Mouse (Mus musculus): Measurements from ENCODE around the gene Ccdc148. TPM values are rescaled to one million over a fixed set of nuclear protein-coding genes. Genes with fewer than 3 reads are reported as not detected.
A peak's percentile ranks its signal among the peaks of the same experiment; 100 is the strongest.

The Ccdc148 gene
- polyA plus RNA-seq, 1 experiment from 2014 or later = 0.27 TPM

DNA sequence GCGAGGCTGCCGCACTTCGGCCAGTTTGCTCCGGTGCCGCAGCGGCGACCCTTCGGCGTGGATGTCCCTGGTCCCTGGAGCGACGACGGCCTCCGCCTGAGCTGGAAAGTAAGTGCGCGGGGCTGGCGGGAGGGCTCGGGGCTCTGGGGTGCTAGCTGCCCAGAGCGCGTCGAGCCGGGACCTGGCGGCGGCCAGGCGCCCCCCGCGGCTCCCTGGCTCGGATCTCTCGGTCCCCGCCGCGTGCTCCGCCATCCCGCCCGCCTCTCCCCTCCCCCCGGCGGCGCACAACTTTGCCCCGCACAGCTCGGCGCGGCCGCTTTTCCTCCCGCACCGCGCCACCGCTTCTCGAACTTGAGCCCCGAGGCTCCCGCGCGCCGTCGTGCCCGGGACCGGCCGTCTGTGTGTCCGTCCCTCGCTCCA is 548 bp upstream of the Ccdc148 start:
- H3K27me3 ChIP-seq (ENCODE audit: control insufficient read depth, insufficient read depth, low read length) = no peaks in the 10 kb centered on the region
- ATAC-seq (replicated peaks; ENCODE audit: insufficient number of reproducible peaks, low FRiP score, low TSS enrichment) = peak; percentile 60
- H3K9ac ChIP-seq (ENCODE audit: low read depth, low read length) = peak overlapping the region; percentile 91
- H3K4me1 ChIP-seq (ENCODE audit: control insufficient read depth, insufficient read depth, low read length) = peaks cover 14% of the 10 kb centered on the region; the same call in 1 of the 2 replicates
- under 1% methylated on average over 26 of the region's 58 CpGs for WGBS (ENCODE audit: insufficient replicate concordance)
- peak overlapping the region; percentile 95 for H3K27ac ChIP-seq (ENCODE audit: low read depth, low read length)
- H3K4me3 ChIP-seq (ENCODE audit: low read depth, low read length) = peak overlapping the region; percentile 86
- no peaks in the 10 kb centered on the region for H3K36me3 ChIP-seq (ENCODE audit: control insufficient read depth, insufficient read depth, low read length)
- peak overlapping the region; percentile 79 for H3K4me2 ChIP-seq
- no peaks in the 10 kb centered on the region for H3K9me3 ChIP-seq (replicated peaks; ENCODE audit: control insufficient read depth, low read length)

DNA sequence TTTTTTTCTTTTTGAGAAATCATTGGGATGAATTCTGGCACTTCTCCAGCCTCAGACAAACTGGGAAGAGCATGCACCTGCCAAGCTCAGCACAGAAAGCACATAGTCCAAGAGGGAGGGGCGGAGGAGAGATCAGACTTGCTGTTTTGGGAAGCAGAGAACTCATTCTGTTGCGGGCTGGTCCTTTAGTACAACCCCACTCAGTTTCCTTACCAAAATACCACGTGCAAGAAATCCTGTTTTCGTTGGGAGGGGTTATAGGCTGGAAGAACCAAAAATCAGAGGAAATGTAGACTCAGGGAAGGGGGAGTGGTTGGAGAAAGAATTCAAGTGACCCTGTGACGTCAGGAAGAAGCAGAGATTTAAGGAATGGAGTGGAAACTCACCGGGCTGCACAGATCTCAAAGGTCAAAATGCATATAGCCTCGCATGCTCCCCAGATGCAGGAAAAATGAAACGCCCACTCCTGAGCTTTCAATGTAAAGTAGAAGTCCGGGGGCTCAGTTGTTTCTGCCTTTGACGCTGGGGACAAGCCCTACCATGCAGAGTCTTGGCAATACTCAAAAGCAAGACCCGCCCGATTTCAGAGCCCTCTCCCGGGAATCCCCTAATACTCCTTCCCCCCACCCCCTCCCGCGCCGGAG is 400 bp downstream of the Ccdc148 start:
- H3K4me1 ChIP-seq (ENCODE audit: control insufficient read depth, insufficient read depth, low read length) = peaks cover 14% of the 10 kb centered on the region; the same call in 1 of the 2 replicates
- H3K4me3 ChIP-seq (ENCODE audit: low read depth, low read length) = peak overlapping the region; percentile 86
- no peak overlapping the region for H3K27ac ChIP-seq (ENCODE audit: low read depth, low read length)
- WGBS (ENCODE audit: insufficient replicate concordance) = under 1% methylated on average over 16 of the region's 16 CpGs
- H3K9me3 ChIP-seq (replicated peaks; ENCODE audit: control insufficient read depth, low read length) = no peaks in the 10 kb centered on the region
- ATAC-seq (replicated peaks; ENCODE audit: insufficient number of reproducible peaks, low FRiP score, low TSS enrichment) = no peak
- peak overlapping the region; percentile 79 for H3K4me2 ChIP-seq
- no peaks in the 10 kb centered on the region for H3K27me3 ChIP-seq (ENCODE audit: control insufficient read depth, insufficient read depth, low read length)
- no peaks in the 10 kb centered on the region for H3K36me3 ChIP-seq (ENCODE audit: control insufficient read depth, insufficient read depth, low read length)
- no peak overlapping the region for H3K9ac ChIP-seq (ENCODE audit: low read depth, low read length)

DNA sequence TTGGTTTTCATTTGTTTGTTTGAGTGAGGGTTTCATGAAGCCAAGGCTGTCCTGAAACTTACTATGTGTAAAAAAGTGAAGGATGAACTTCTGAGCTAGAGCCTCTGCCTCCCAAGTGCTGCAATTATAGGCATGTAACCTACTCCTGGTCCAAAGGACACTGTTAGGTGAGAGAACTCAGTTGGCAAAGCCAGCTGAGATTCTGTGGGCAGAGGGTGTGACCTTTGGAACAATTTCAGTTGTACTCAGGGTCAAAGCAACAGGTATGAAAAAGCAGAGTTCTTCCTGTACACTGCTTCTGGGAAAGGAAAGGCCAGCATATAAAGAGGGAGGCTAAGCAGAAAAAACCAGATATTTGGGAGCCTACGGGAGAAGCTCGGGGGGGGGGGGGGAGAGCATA is 2.4 kb downstream of the Ccdc148 start:
- no peak overlapping the region for H3K4me3 ChIP-seq (ENCODE audit: low read depth, low read length)
- no peaks in the 10 kb centered on the region for H3K36me3 ChIP-seq (ENCODE audit: control insufficient read depth, insufficient read depth, low read length)
- H3K27me3 ChIP-seq (ENCODE audit: control insufficient read depth, insufficient read depth, low read length) = no peaks in the 10 kb centered on the region
- WGBS (ENCODE audit: insufficient replicate concordance) = 40% methylated on average over 2 of the region's 2 CpGs
- no peaks in the 10 kb centered on the region for H3K9me3 ChIP-seq (replicated peaks; ENCODE audit: control insufficient read depth, low read length)
- no peak for ATAC-seq (replicated peaks; ENCODE audit: insufficient number of reproducible peaks, low FRiP score, low TSS enrichment)
- no peak overlapping the region for H3K9ac ChIP-seq (ENCODE audit: low read depth, low read length)
- H3K4me1 ChIP-seq (ENCODE audit: control insufficient read depth, insufficient read depth, low read length) = peaks cover 8% of the 10 kb centered on the region; the same call in 1 of the 2 replicates
- no peak overlapping the region for H3K4me2 ChIP-seq
- H3K27ac ChIP-seq (ENCODE audit: low read depth, low read length) = no peak overlapping the region

DNA sequence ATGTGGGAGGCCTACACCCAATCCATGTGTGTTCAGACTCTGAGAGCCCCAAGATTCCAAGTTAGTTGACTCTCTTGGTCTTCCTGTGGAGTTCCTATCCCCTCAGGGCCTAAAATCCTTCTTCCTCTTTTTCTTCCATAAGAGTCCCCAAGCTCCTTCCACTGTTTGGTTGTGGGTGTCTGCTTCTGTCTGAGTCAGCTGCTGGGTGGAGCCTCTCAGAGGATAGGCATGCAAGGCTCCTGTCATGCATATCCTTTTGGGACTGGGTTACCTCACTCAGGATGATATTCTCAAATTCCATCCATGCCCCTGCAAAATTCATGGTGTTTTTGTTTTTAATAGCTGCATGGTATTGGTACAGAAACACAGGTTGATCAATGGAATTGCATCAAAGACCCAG is 5.1 kb downstream of the Ccdc148 start:
- Histone ChIP-seq H3K4me2 (no peak overlapping the region), H3K4me1 (ENCODE audit: control insufficient read depth, insufficient read depth, low read length) (0 out of 2 replicates have a peak, but pooled peaks cover 3% of the 10 kb centered on the region), H3K9ac (ENCODE audit: low read depth, low read length) (no peak overlapping the region), H3K27ac (ENCODE audit: low read depth, low read length) (no peak overlapping the region), H3K9me3 (replicated peaks; ENCODE audit: control insufficient read depth, low read length) (no peaks in the 10 kb centered on the region), H3K4me3 (ENCODE audit: low read depth, low read length) (no peak overlapping the region), H3K27me3 (ENCODE audit: control insufficient read depth, insufficient read depth, low read length) (no peaks in the 10 kb centered on the region), H3K36me3 (ENCODE audit: control insufficient read depth, insufficient read depth, low read length) (no peaks in the 10 kb centered on the region)
- no peak for ATAC-seq (replicated peaks; ENCODE audit: insufficient number of reproducible peaks, low FRiP score, low TSS enrichment)

DNA sequence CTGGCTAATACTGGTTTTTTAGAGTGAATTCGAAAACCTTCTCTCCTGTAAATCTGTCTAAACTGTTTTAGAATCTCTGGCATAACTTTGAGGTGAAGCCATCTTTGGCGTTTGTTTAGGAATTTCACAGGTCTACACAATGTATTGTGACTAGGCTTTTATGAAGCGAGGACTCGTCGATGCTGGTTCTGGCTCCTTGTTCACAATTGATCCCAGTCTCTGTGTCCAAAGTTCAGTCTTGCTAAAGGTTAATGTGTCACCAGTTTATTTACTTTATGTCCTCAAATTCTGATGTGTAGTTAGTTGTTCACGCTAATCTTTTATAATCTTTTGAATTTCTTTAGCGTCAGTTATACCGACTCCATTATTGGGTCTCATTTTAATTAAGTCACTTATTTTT is 29.4 kb downstream of the Ccdc148 start:
- no peaks in the 10 kb centered on the region for H3K4me1 ChIP-seq (ENCODE audit: control insufficient read depth, insufficient read depth, low read length)
- 86% methylated on average over 8 of the region's 8 CpGs for WGBS (ENCODE audit: insufficient replicate concordance)
- H3K4me2 ChIP-seq = no peak overlapping the region
- H3K36me3 ChIP-seq (ENCODE audit: control insufficient read depth, insufficient read depth, low read length) = no peaks in the 10 kb centered on the region
- no peak overlapping the region for H3K4me3 ChIP-seq (ENCODE audit: low read depth, low read length)
- no peaks in the 10 kb centered on the region for H3K9me3 ChIP-seq (replicated peaks; ENCODE audit: control insufficient read depth, low read length)
- no peak for ATAC-seq (replicated peaks; ENCODE audit: insufficient number of reproducible peaks, low FRiP score, low TSS enrichment)
- no peak overlapping the region for H3K9ac ChIP-seq (ENCODE audit: low read depth, low read length)
- H3K27ac ChIP-seq (ENCODE audit: low read depth, low read length) = no peak overlapping the region
- no peaks in the 10 kb centered on the region for H3K27me3 ChIP-seq (ENCODE audit: control insufficient read depth, insufficient read depth, low read length)

DNA sequence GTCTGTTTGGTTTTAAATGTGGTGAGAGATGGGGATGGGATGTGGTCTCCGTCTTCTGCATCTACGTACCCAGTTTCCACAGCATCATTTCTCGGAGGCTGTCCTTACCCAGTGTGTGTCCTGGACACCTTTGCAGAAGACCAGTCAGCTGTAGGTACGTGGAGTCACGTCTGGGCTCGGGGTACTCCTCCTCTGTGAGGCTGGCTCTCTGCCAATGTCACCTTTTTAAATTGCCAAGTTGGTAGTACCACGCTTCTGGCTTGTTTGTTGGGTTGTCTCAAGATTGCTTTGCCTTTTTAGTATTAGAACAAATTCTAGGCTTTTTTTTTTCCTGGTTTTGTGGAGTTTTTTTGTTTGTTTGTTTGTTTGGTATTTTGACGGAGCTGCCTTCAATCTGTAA is 30.7 kb downstream of the Ccdc148 start:
- 87% methylated on average over 8 of the region's 8 CpGs for WGBS (ENCODE audit: insufficient replicate concordance)
- ATAC-seq (replicated peaks; ENCODE audit: insufficient number of reproducible peaks, low FRiP score, low TSS enrichment) = no peak
- no peaks in the 10 kb centered on the region for H3K36me3 ChIP-seq (ENCODE audit: control insufficient read depth, insufficient read depth, low read length)

DNA sequence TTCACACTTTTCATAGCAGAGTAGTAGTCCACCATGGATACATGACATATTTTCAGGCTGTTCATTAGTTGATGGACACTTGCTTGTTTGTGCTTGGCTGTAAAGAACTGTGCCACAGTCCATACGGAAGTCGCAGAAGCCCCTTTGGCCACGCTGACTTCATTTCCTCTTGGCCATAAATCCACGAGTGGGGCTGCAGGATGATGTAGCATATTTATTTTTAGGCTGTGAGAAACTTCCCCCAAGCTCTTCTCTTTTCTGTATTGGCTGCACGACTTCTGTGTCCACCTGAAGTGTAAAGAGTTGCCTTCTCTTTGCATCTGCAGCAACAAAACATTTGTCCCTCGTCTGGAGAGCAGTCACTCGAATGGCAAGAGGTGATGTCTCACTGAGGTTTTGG is 31.5 kb downstream of the Ccdc148 start:
- Histone ChIP-seq H3K4me3 (ENCODE audit: low read depth, low read length) (no peak overlapping the region), H3K9me3 (replicated peaks; ENCODE audit: control insufficient read depth, low read length) (no peaks in the 10 kb centered on the region), H3K27ac (ENCODE audit: low read depth, low read length) (no peak overlapping the region), H3K4me2 (no peak overlapping the region), H3K36me3 (ENCODE audit: control insufficient read depth, insufficient read depth, low read length) (no peaks in the 10 kb centered on the region), H3K4me1 (ENCODE audit: control insufficient read depth, insufficient read depth, low read length) (no peaks in the 10 kb centered on the region), H3K9ac (ENCODE audit: low read depth, low read length) (no peak overlapping the region), H3K27me3 (ENCODE audit: control insufficient read depth, insufficient read depth, low read length) (no peaks in the 10 kb centered on the region)
- WGBS (ENCODE audit: insufficient replicate concordance) = 75% methylated on average over 7 of the region's 7 CpGs
- no peak for ATAC-seq (replicated peaks; ENCODE audit: insufficient number of reproducible peaks, low FRiP score, low TSS enrichment)

More for the DNA sequence above, 30.7 kb downstream of the Ccdc148 start:
- Histone ChIP-seq H3K4me3 (ENCODE audit: low read depth, low read length) (no peak overlapping the region), H3K27me3 (ENCODE audit: control insufficient read depth, insufficient read depth, low read length) (no peaks in the 10 kb centered on the region), H3K9me3 (replicated peaks; ENCODE audit: control insufficient read depth, low read length) (no peaks in the 10 kb centered on the region), H3K4me2 (no peak overlapping the region), H3K4me1 (ENCODE audit: control insufficient read depth, insufficient read depth, low read length) (no peaks in the 10 kb centered on the region), H3K9ac (ENCODE audit: low read depth, low read length) (no peak overlapping the region), H3K27ac (ENCODE audit: low read depth, low read length) (no peak overlapping the region)

DNA sequence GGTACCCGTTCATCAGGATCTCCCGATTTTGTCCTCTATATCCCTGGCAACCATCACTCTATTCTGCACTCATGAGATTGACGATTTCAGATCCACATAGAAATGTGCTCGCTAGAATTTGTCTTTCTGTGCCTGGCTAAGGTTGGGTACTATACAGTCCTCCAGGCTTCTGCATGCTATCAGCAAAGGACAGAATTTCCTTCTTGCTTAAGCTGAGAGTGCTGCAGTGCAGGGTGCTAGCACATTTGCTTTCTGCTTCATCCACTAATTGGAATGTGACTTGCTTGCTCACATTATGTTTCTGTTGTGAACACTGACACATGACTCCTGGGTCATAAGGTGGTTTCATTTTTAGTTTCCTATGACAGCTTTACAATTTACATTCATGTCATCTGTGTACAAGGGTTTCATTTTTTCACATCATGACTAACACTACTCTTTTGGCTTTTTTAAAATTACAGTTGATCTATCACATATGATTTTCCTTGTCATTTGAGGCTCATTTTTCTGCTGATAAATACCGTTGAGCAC is 104.8 kb downstream of the Ccdc148 start:
- no peak overlapping the region for H3K27ac ChIP-seq (ENCODE audit: low read depth, low read length)
- no peak for ATAC-seq (replicated peaks; ENCODE audit: insufficient number of reproducible peaks, low FRiP score, low TSS enrichment)
- 77% methylated on average over 5 of the region's 5 CpGs for WGBS (ENCODE audit: insufficient replicate concordance)
- H3K4me2 ChIP-seq = no peak overlapping the region
- no peaks in the 10 kb centered on the region for H3K27me3 ChIP-seq (ENCODE audit: control insufficient read depth, insufficient read depth, low read length)
- no peaks in the 10 kb centered on the region for H3K4me1 ChIP-seq (ENCODE audit: control insufficient read depth, insufficient read depth, low read length)
- no peaks in the 10 kb centered on the region for H3K36me3 ChIP-seq (ENCODE audit: control insufficient read depth, insufficient read depth, low read length)
- no peaks in the 10 kb centered on the region for H3K9me3 ChIP-seq (replicated peaks; ENCODE audit: control insufficient read depth, low read length)
- H3K4me3 ChIP-seq (ENCODE audit: low read depth, low read length) = no peak overlapping the region
- H3K9ac ChIP-seq (ENCODE audit: low read depth, low read length) = no peak overlapping the region

DNA sequence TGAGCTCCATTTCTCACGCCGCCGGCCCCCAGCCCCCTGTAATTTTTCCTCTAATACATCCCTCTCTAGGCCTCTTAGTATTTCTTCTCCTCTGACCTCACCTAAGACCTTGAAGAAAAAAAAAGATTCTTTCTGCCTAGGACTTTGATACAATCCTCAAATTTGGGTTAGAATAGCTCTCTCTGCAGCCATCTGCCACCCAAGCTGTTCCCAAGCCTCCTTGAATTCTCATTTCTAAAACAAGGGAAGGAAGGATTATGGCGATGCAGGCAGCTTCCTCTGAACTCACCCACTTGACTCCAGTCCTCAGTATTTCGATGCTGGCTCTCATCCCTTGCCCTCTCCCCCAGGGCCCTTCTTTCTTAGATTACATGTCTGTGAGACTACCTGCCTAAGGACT is 106.1 kb downstream of the Ccdc148 start:
- H3K27me3 ChIP-seq (ENCODE audit: control insufficient read depth, insufficient read depth, low read length) = no peaks in the 10 kb centered on the region
- WGBS (ENCODE audit: insufficient replicate concordance) = 71% methylated on average over 5 of the region's 5 CpGs
- no peaks in the 10 kb centered on the region for H3K9me3 ChIP-seq (replicated peaks; ENCODE audit: control insufficient read depth, low read length)
- H3K4me3 ChIP-seq (ENCODE audit: low read depth, low read length) = no peak overlapping the region
- no peak overlapping the region for H3K4me2 ChIP-seq
- H3K27ac ChIP-seq (ENCODE audit: low read depth, low read length) = no peak overlapping the region
- no peaks in the 10 kb centered on the region for H3K36me3 ChIP-seq (ENCODE audit: control insufficient read depth, insufficient read depth, low read length)
- no peak for ATAC-seq (replicated peaks; ENCODE audit: insufficient number of reproducible peaks, low FRiP score, low TSS enrichment)
- no peaks in the 10 kb centered on the region for H3K4me1 ChIP-seq (ENCODE audit: control insufficient read depth, insufficient read depth, low read length)
- H3K9ac ChIP-seq (ENCODE audit: low read depth, low read length) = no peak overlapping the region

All from heart, embryonic 11.5 days (tissue).